Mouse (Mus musculus) hematopoietic stem cell, adult 5-6 weeks (primary cell): ENCODE data around the gene Npr2. TPM values are rescaled to one million over a fixed set of nuclear protein-coding genes. Genes with fewer than 3 reads are reported as not detected.

Experiments
- ATAC-seq, 2 experiments: fragments of 125-278 bp in 1 of 2; replicated peaks in 1 of 2; 2 replicates each; pipeline ENCODE4 v1.8.0; 2016 to 2017; ENCODE audit warnings: inconsistent platforms in 2 of 2, mild to moderate bottlenecking in 2 of 2, moderate number of reproducible peaks in 2 of 2, low read depth in 1 of 2, moderate TSS enrichment in 1 of 2; ENCODE audit not compliant: low FRiP score in 2 of 2, poor library complexity in 2 of 2, severe bottlenecking in 2 of 2, insufficient read depth in 1 of 2, low TSS enrichment in 1 of 2
- total RNA-seq: library from RNA; stranded (forward); fragments of 172-1452, 232-1000 nt; gene quantifications from 2 replicates; pipeline ENCODE4 v1.2.3, GENCODE M21; 2017

Npr2 gene
- total RNA-seq, 1 experiment from 2014 or later: 7.2 TPM

DNA sequence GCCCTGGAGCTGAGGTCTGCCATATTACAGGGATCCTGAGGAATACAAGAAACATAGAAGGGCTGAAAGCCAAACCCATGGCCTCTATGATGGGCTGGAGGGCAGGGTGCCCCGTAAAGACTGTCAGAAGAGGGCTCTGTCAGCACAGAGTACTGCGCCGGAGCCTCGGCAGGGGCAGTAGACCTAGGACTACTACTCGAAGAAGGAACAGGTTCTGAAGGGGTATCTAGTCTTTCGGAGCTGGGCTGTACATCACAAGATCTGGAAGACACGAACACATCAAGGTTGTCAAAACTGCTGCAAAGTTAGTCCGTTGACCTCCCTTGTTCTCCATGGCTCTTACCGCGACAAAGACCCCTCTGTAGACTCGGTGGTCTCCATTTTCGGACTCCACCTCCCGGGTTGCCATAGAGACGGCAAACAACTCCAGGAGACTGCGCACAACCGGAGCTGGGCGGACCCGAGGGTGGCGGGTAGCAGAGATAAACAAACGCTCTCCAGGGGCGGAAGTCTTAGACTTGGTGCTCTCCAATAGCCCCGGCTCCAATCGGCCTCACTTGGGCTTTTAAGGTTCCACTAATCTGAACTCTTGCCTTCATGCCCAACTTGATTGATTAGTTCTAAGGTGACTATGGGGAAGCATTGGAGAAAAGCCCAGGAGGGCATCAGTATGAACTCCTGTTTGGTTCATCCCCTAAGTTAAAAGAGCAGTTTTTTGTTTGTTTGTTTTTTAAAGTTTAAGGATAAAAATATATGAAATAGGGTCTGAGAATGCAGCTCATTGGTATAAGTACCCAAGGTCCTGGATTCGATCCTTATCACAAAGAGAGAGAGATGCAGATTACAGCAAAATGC lies 21.7 kb downstream of the Npr2 start, which contains the start of gene Spag8:
Spag8 (minus strand) TSS at position 434 of the 855 bp plus-strand sequence.
- peak in 1 of 2 experiments; percentile 18; a peak in 1 of 4 replicates for ATAC-seq

DNA sequence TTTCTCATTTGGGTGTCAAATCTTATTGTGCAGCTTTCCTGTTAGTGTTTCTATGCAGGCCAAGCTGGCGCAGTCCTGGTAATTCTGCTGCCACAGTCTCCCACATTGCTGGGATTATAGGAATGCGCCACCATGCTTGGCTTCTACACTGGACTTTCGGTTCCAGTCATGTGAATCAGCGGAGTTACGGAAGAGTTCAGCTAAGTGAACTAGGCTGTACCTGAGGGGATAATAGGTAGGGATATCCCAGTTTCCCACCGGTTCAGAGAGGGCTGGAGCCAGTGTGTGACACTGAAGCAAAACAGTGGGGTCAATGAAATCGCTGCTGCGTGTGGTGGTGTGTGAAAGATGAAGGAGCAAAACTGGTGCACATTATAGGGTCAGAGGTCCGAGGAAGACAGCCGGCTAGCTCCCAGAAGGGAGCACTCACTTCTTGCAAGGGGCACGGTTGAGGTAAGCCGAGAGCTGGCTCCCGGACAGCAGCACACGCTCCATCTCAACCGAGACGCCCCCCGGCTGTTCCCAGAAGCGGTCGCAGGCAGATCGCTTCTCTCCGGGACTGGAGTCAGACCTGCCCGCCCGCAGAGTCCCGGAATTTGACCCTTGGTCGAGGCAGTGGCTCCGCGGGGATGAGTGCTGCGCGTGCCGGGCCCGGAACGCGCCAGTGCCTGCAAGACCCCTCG lies 24.1 kb downstream of the Npr2 start:
- ATAC-seq: no peak

DNA sequence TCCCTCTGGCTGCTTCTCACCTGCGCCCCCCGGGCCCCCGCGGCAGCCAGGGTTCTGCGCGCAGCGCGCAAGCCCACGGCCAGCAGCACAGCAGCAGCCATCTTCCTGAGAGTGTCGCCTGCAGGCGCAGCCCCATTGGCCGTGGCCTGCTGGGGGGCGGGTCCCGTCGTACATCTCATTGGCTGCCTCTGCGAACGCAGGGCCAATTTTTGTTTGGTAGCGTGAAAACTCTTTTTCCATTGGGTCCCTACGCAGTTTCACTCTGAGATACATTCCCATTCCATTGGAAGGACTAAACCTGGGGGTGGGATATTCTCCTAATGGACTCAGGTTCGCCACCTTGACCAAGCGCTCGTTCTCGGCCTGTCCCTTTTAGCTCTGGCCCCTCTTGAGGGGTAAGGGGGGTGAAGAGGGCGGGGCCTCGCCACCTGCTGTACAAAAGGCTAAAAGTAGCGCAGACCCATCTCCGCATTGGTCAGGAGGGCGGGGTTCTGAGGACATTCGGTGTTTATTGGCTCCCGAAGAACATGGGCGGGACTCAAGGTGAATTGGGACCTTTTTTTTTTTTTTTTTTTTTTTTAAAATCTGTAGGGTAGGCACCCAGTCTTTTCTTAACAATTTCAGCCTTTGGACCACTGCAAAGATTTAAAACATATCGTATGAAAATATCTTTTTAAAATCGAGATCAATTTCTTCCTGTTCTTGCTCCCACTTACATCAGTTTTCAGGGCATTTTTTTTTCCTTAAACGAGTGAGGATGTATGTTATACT lies 24.8 kb downstream of the Npr2 start, which contains the start of gene Hint2:
Hint2 (minus strand) TSS at position 128 of the 771 bp plus-strand sequence.
- peak; percentile 92 to 96 for ATAC-seq

DNA sequence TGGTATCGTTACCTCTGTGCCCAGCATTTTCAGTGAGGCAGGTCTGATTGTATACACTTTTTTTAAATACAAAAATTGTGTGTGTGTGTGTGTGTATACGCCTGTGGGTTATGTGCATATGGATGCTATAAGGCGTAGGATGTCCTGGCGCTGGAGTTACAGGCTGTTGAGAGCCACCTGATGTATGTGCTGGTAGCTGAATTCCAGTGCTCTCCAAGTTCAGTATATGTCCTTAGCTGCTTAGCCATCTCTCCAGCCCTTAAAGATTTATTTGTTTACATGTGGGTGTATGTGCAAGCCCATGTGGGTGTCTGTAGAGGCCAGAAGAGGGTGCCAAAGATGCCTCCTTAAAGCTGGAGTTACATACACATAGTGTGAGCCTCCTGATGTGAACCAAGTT lies 25.4 kb downstream of the Npr2 start:
- no peak for ATAC-seq

DNA sequence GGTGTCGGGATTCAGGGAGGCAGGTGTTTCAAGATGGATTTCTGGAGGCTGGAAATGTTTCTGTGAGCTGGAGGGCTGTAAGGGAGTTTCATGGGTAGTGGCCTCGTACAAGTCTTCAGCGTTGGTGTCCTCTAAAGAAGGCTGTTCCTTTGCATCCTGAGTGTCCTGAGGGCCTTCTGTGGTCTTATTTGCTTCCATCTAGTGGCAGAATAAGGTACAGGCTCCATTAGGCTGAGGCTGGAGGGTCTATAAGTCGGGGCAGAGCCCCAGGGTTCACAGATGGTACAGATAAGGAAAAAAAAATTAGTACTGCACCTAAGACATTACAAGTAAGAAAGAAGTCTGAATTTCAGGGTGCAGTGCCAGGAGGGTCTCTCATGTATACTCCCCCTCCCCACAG lies 34.7 kb downstream of the Npr2 start:
- ATAC-seq: peak; percentile 24 to 46; a peak in 2 of 4 replicates

DNA sequence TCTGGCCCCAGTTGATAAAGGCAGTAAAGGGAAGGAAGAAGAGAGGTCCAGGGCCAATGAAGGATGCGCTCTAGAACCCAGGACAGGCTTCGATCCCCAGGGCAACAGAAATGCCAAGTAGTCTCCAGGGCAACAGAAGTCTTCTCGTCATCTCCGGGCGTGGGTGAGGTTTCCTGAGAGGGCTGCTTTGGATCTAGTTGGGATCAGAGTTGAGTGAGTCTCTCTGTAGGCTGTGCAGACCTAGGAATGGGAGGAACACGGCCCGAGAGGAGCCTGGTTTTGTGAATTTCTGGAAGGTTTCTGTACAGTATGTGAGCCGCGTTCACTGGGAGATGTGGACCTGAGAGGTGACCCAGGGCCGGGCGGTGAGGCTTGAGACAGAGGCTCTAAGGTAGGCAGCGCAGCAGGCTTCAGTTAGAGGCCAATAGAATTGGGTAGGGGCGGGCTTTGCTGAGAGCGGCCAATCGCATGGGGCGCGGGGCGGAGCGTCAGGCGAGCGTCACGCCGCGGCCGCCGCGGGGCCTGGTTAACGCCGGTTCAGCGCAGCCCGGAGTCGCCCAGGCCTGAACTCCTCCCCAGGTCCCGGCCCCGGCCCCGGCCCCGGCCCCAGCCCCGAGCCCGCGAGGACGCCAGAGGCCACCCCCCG lies 37.2 kb downstream of the Npr2 start, which contains the start of the genes Tmem8b and Fam221b:
Tmem8b (plus strand) TSS at position 190 of the 646 bp plus-strand sequence.
Fam221b (minus strand) TSS at position 364 of the 646 bp plus-strand sequence.
- ATAC-seq: peak; percentile 88 to 97

DNA sequence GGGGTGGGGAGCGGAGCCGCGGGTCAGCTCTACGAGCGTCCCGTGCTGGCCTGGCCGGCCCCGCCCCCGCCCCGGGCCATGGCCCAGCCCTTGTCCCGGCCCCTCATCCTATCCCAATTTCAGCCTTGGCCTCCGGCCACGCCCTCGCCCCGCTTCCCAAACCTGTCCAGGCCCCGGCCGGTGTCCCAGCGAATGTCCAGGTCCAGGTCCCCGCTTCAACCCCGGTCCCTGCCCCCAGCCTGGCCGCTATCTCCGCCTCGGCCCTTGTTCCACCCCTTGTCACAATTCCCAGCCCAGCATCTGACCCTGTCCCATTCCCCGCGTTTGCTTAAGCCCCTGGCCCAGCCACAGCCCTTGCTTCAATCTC lies 37.7 kb downstream of the Npr2 start:
- ATAC-seq: peak in 1 of 2 experiments; percentile 11; a peak in 1 of 4 replicates

DNA sequence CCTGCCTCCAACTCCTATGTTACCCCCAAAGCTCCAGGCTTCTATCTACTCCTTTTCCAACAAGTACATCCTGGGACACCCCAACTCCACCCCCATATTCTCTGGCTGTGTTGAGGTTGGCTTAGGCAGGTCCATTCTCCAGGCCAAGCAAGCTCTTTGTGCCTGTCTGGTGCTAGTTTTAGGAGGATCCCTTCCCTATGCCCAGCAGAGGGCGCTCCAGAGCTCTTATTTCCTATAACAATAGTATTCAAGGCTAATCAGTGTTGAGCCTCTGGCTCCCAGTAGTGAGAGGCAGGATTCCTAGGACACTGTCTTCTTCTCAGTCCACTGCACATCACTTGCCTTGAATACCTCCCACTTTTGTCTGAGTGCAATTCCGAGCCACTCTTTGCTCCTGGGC lies 40.3 kb downstream of the Npr2 start:
- peak; percentile 49 to 54; a peak in 2 of 4 replicates for ATAC-seq

DNA sequence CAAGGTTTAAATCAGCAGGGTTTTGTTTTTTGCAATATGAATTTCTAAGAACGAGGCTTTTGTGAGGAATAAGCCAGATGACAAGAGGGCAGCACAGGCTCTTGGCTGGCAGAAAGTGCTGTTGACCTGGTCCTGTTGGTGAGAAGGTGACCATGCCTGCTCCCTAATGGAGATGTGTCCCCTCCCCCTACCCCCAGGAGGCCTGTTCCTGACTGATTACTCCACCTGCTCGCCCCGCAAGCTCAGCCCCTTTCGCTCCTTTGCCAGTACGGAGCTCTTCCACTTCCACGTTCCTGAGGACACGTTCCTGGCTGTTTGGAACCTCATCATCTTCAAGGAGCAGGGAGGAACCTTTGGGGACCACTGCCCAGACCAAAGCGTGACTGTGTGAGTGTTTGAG lies 42.0 kb downstream of the Npr2 start:
- ATAC-seq: no peak

DNA sequence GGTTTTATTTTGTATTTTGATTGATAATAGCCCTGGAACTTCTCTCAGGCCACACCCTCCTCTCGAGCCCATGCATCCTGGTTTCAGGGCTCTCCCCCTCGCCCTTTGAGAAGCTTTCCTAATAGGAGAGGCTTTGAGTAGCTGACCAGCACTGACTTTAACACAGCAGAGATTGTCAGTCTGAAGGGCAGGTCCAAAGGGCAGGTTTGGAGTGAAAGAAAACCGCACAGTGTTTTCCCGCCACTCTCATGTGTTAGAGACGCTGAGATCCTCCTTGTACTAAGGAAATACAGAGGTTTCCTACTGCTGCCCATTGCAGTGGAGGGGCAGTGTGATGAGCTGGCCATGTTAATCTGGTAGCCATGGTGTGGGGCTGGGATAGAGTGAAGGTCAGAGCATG lies 43.2 kb downstream of the Npr2 start:
- no peak for ATAC-seq

DNA sequence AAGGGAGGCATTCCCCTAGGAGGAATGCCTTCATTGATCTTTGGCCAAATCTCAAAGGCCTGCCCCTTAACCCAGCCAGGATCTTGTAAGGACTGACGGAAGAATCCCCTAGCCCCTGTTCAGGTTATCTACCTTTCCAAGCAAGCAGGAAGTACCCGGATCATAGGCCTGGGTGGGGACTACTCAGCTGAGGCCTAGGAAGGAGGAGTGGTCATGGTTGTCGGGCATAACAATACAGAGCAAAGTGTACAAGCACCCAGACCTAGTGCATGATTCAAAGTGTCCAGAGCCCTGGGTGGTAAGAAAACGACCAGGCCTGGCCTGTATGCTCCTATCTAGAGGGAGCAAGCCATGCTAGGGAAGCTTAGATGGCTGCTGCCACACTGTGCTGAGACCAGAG lies 43.9 kb downstream of the Npr2 start:
- ATAC-seq: no peak

DNA sequence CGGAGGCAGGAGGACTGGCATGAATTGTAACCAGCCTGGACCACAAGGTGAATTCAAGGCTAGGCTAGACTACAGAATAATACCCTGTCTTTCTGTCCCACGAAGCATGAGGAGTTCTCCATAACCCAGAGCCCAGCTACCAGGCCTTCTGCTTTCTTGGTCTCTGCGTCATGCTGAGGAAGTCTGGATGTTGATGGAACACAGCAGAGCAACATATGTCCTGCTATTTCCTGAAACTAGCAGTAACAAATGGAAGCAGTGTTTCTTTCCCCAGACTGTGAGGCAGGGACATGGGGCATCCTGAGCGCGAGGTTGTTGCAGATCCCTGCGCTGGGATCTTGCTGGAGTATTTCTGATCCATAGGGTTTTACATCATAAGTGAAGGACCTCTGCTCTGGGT lies 46.8 kb downstream of the Npr2 start:
- ATAC-seq: no peak

DNA sequence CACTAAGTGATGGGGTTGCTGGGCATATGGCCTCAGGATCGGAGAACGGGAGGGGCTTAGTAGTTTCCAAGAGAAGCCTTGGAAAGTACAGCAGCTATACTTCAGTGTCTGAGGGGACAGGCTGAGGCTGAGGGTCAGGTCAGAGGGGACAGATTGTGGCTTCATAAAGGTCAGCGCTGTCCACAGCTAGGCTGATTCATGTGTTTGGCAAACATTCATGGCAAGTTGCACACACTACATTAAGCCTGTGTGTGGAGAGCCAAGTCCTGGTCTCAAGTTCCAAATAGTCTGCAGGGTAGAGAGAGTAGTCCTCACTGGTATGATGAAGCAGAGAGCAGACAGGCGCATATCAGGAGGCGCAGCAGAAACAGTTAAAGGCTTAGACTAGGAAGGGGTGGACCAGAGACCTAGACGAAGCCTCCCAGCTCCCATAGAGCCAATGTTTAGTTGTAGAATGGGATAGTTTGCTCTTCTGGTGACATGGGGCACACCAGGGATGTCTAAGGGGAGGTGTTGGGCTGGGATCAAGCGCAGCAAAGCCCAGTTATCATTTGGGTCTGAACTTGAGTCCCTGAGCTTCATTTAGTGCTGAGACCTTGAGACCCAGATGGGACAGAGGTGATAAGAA lies 47.8 kb downstream of the Npr2 start:
- no peak for ATAC-seq

DNA sequence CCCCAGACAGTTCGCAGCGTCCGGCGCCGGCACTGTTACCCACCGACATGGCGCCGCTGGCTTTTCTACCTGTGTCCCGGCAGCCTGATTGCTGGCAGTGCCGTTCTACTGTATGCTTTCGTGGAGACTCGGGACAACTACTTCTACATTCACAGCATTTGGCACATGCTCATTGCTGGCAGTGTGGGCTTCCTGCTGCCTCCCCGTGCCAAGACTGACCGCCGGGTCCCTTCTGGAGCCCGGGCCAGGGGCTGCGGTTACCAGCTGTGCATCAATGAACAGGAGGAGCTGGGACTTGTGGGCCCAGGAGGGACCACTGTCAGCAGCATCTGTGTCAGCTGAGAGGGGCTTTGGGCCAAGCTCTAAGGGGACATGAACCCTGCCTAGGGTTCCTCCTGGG lies 58.3 kb downstream of the Npr2 start:
- ATAC-seq: no peak

DNA sequence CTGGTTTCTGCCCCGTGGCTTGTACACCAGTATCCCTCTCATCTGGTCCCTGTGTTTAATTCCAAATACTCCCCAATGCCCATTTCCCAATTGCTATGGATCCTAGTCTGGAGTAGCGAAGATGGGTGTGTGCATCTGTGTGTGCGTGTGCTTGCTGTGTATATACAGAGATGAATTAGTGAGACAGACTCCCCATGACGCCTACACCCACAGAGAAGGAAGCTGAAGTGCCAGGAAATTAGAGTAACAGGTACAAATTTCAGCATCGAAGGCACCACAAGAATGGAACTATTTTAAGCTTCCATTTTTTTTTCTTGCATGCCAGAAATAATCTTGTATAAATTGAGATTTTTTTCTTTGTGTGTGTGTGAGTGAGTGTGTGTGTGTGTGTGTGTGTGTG lies 59.3 kb downstream of the Npr2 start:
- ATAC-seq: no peak

DNA sequence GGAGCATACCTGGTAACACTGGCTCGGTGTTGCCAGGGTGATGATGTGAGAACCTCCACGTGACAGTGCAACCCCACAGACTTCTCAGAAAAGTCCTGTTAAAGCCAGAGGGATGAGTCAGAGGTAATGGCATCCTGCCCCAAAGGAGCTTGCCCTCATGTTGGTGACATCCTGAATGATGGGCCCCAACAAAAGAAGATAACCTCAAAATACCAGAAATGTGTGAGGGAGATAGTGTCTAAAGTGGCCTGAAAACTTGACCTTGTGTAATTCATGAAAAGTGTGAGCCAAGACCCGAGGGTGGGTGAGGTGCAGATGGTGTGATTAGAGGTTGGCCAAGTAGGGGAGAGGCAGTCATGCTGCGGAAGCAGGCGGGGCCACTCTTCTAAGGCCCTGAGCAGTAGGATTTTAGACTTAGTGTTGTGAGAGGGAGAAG lies 62.1 kb downstream of the Npr2 start:
- ATAC-seq: peak; percentile 17 to 47; a peak in 2 of 4 replicates
